Mouse (Mus musculus) liver, postnatal 0 days (tissue): ENCODE measurements around the gene 2810021J22Rik. TPM values are rescaled to one million over a fixed set of nuclear protein-coding genes. Genes with fewer than 3 reads are reported as not detected.

Source experiments
- ATAC-seq: fragments of 200-750 bp; cut with Nextera tagmentation; 2 replicates; pipeline ENCODE4 v1.8.0; 2017; ENCODE audit warnings: mild to moderate bottlenecking, moderate library complexity
- DNase-seq: peaks from one replicate; pipeline ENCODE4 v3.0.0-alpha.2; 2016
- H3K27ac ChIP-seq: fragments of 300-500 bp; sonication (generic); 2 replicates; pipeline ENCODE4 v1.5.1; 2014; ENCODE audit warnings: antibody characterized with exemption, moderate library complexity, mild to moderate bottlenecking, low read depth
- H3K27me3 ChIP-seq: fragments of 300-500 bp; sonication (generic); 2 replicates; pipeline ENCODE4 v1.6.1; 2014; ENCODE audit warnings: low read length, control low read depth, mixed read lengths; ENCODE audit not compliant: insufficient read depth
- H3K36me3 ChIP-seq: fragments of 300-500 bp; sonication (generic); replicated peaks from 2 replicates; pipeline ENCODE4 v1.6.1; 2014; ENCODE audit warnings: mild to moderate bottlenecking, control low read depth, low read length, moderate library complexity, mixed read lengths; ENCODE audit not compliant: insufficient read depth
- H3K4me1 ChIP-seq: fragments of 300-500 bp; sonication (generic); 2 replicates; pipeline ENCODE4 v1.6.1; 2014; ENCODE audit warnings: antibody characterized with exemption, mild to moderate bottlenecking, control low read depth; ENCODE audit not compliant: insufficient read depth
- H3K4me2 ChIP-seq: fragments of 300-500 bp; sonication (generic); 2 replicates; pipeline ENCODE4 v1.6.1; 2014; ENCODE audit warnings: low read depth, mild to moderate bottlenecking, low read length, moderate library complexity, mixed read lengths
- H3K4me3 ChIP-seq: fragments of 300-500 bp; sonication (generic); 2 replicates; pipeline ENCODE4 v1.5.1; 2014; ENCODE audit warnings: low read depth, low read length
- H3K9ac ChIP-seq: fragments of 300-500 bp; sonication (generic); replicated peaks from 2 replicates; pipeline ENCODE4 v1.6.1; 2014; ENCODE audit warnings: mild to moderate bottlenecking, moderate library complexity
- H3K9me3 ChIP-seq: fragments of 300-500 bp; sonication (generic); 2 replicates; pipeline ENCODE4 v1.6.1; 2016; ENCODE audit warnings: mild to moderate bottlenecking, control low read depth, low read length, mixed read lengths
- CTCF ChIP-seq: sonication (generic); IDR thresholded peaks from 2 replicates; pipeline ENCODE4 v1.5.1; 2016; ENCODE audit warnings: antibody characterized with exemption, low read depth
- EP300 ChIP-seq: IDR thresholded peaks from 2 replicates; pipeline ENCODE4 v1.6.1; 2016; ENCODE audit warnings: antibody characterized with exemption, low read depth, mild to moderate bottlenecking
- WGBS: fragments of 180-500 bp; shearing (Covaris S2); extraction: QIAGEN DNeasy Blood & Tissue Kit; methylation state at CpG from one replicate; pipeline ENCODE4 v1.1.7; 2014; ENCODE audit not compliant: insufficient replicate concordance; 5-methylcytosine and 5-hydroxymethylcytosine counted together
- polyA plus RNA-seq: library from polyadenylated mRNA; unstranded; fragments of >200 nt; fragmentation: Nextera tagmentation; extraction: Ambion mirVana; gene quantifications from 2 replicates; pipeline ENCODE4 v1.2.1, GENCODE M21; 2015

The 2810021J22Rik gene
- polyA plus RNA-seq, 1 experiment from 2014 or later, result 0.94 TPM

GRCm38 (mm10) chr11:58890511-58890910, 23.5 kb downstream of the 2810021J22Rik start:
- WGBS, result 89% methylated on average over 10 of the region's 10 CpGs
- no peak for ATAC-seq
- Histone ChIP-seq H3K9me3 (no peaks in the 10 kb centered on the region), H3K27ac (no peak overlapping the region), H3K27me3 (no peaks in the 10 kb centered on the region), H3K4me1 (no peaks in the 10 kb centered on the region), H3K9ac (no peak overlapping the region), H3K36me3 (peaks cover 54% of the 10 kb centered on the region), H3K4me2 (no peak overlapping the region), H3K4me3 (no peak overlapping the region)
- DNase-seq, result no peak
- TF ChIP-seq EP300, result no peak
- TF ChIP-seq CTCF, result no peak

GRCm38 (mm10) chr11:58894456-58894855, 27.4 kb downstream of the 2810021J22Rik start:
- no peak overlapping the region for H3K9ac ChIP-seq
- TF ChIP-seq CTCF (no peak), EP300 (no peak)
- 93% methylated on average over 6 of the region's 6 CpGs for WGBS
- no peaks in the 10 kb centered on the region for H3K9me3 ChIP-seq
- H3K4me1 ChIP-seq, result no peaks in the 10 kb centered on the region; the same call in 1 of the 2 replicates
- H3K27me3 ChIP-seq, result no peaks in the 10 kb centered on the region
- H3K4me2 ChIP-seq, result no peak overlapping the region
- no peak for DNase-seq
- H3K27ac ChIP-seq, result no peak overlapping the region
- H3K36me3 ChIP-seq, result peaks cover 79% of the 10 kb centered on the region
- no peak overlapping the region for H3K4me3 ChIP-seq
- no peak for ATAC-seq

GRCm38 (mm10) chr11:58897485-58897884, 30.5 kb downstream of the 2810021J22Rik start:
- Histone ChIP-seq H3K9me3 (no peaks in the 10 kb centered on the region), H3K27ac (no peak overlapping the region), H3K4me1 (peaks cover 13% of the 10 kb centered on the region), H3K36me3 (peaks cover 70% of the 10 kb centered on the region), H3K4me3 (no peak overlapping the region), H3K27me3 (no peaks in the 10 kb centered on the region), H3K9ac (no peak overlapping the region), H3K4me2 (no peak overlapping the region)
- no peak for ATAC-seq
- 88% methylated on average over 6 of the region's 6 CpGs for WGBS
- TF ChIP-seq EP300 (no peak), CTCF (no peak)
- DNase-seq, result no peak

GRCm38 (mm10) chr11:58901080-58901479, 34.1 kb downstream of the 2810021J22Rik start:
- no peak for DNase-seq
- 0 out of 2 replicates have a peak overlapping the region, but pooled peaks have one; percentile 1 for H3K9ac ChIP-seq
- H3K27ac ChIP-seq, result peak overlapping the region; percentile 17
- ATAC-seq, result peak; percentile 26
- H3K4me2 ChIP-seq, result peak overlapping the region; percentile 87
- no peak for TF ChIP-seq CTCF
- peak; percentile 41; the same call in 1 of the 2 replicates for TF ChIP-seq EP300
- H3K4me1 ChIP-seq, result peaks cover 25% of the 10 kb centered on the region
- H3K4me3 ChIP-seq, result peak overlapping the region; percentile 1; the same call in 1 of the 2 replicates
- peaks cover 47% of the 10 kb centered on the region for H3K36me3 ChIP-seq
- no peaks in the 10 kb centered on the region for H3K9me3 ChIP-seq
- H3K27me3 ChIP-seq, result no peaks in the 10 kb centered on the region

GRCm38 (mm10) chr11:58903511-58904409, 36.7 kb downstream of the 2810021J22Rik start, which contains the start of gene Zfp39:
Zfp39 (minus strand) TSS chr11:58904225.
- Histone ChIP-seq H3K4me3 (peak within 1 kb of the TSS; percentile 67), H3K27me3 (no peaks in the 10 kb centered on the region), H3K9ac (peak within 1 kb of the TSS; percentile 88), H3K4me1 (peaks cover 25% of the 10 kb centered on the region), H3K36me3 (peaks cover 24% of the 10 kb centered on the region), H3K4me2 (peak within 1 kb of the TSS; percentile 87), H3K9me3 (no peaks in the 10 kb centered on the region), H3K27ac (peak within 1 kb of the TSS; percentile 96)
- ATAC-seq (peak; percentile 93), DNase-seq (peak; percentile 97)
- TF ChIP-seq EP300 (no peak; the same call in 1 of the 2 replicates), CTCF (no peak; the same call in 1 of the 2 replicates)
- under 1% methylated on average over 40 of the region's 40 CpGs for WGBS

- Histone ChIP-seq H3K36me3 (peaks cover 19% of the 10 kb centered on the region), H3K27ac (peak overlapping the region; percentile 96), H3K4me1 (peaks cover 25% of the 10 kb centered on the region), H3K9ac (peak overlapping the region; percentile 88), H3K4me2 (peak overlapping the region; percentile 87), H3K9me3 (no peaks in the 10 kb centered on the region), H3K4me3 (peak overlapping the region; percentile 67), H3K27me3 (no peaks in the 10 kb centered on the region)
- DNase-seq, result no peak
- peak; percentile 16; the same call in 1 of the 2 replicates for ATAC-seq
- no peak for TF ChIP-seq EP300
- TF ChIP-seq CTCF, result no peak
- under 1% methylated on average over 8 of the region's 8 CpGs for WGBS
These were observed 37.3 kb downstream of the 2810021J22Rik start for GRCm38 (mm10) chr11:58904410-58904718.
